Mouse (Mus musculus) frontal cortex, postnatal 10 days (tissue): ENCODE measurements at regions not wholly inside any gene's neighbourhood (a gene's known extent, or its start where the extent isn't known, plus 50 kb on each side); places are given as distances from the start of the nearest gene placed in this dataset.
A peak's percentile ranks its signal among the peaks of the same experiment; 100 is the strongest.

Source experiments
- DNase-seq, 2 experiments: peaks; one replicate each; pipeline ENCODE4 v3.0.0; 2022; ENCODE audit warnings: low spot score in 2 of 2, mixed read lengths in 1 of 2

GRCm38 (mm10) chr8:15734461-15734860, 688.6 kb upstream of the BB014433 start:
- no peak for DNase-seq

DNA sequence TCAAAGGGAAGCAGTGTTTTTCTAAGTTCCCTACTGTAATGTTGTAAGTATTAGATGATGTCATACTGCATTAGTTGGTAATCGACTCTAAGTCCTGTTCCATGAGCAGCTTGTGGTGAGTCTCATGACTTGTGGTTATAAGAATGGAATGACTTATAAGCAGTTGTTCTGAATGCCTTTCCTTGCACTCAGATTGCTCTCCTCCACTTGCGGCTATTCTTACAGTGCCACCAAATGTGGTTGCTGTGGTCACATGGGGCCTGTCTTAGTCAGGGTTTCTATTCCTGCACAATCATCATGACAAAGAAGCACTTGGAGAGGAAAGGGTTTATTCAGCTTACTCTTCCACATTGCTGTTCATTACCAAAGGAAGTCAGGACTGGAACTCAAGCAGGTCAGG, 685.4 kb upstream of the BB014433 start:
- no peak for DNase-seq

- peak in 1 of 2 experiments; percentile 46 for DNase-seq
Observed at GRCm38 (mm10) chr8:15729075-15729474, 683.2 kb upstream of the BB014433 start.

GRCm38 (mm10) chr8:15726310-15726709, 680.4 kb upstream of the BB014433 start:
- no peak for DNase-seq
